Mouse (Mus musculus) bone marrow, adult 2 months (tissue): ENCODE results near the gene Dok1.

Experiments used
- CTCF ChIP-seq: fragments of 200-500 bp; IDR thresholded peaks from 2 replicates; pipeline ENCODE4 v1.5.1; 2011; ENCODE audit warnings: low read length, control low read depth; ENCODE audit not compliant: control insufficient read depth, insufficient read depth
- POLR2A ChIP-seq: fragments of 200-500 bp; IDR thresholded peaks from 2 replicates; pipeline ENCODE4 v1.6.1; 2011; ENCODE audit warnings: low read depth, mild to moderate bottlenecking, control low read depth, low read length, borderline replicate concordance; ENCODE audit not compliant: control insufficient read depth

DNA sequence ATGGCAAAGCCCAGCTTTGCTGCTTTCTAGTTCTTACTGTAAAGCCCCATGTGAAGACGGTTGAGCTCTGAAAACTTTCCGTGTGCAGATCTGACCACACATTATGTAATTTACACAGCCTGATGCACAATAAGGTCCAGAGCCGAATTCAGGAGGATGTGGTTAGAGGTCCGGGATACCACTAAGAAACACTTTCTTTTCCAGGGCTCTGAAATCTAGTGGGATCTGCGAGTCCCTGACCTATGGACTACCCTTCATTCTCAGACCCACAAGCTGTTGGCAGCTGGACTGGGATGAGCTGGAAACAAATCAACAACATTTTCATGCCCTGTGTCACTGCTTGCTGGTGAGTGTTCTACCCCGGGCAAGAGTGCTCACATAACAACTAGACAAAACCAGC is 27.2 kb downstream of the Dok1 start:
- TF ChIP-seq POLR2A, result no peak
- TF ChIP-seq CTCF, result no peak
